Mouse (Mus musculus): Measurements from ENCODE around the gene 9030612E09Rik.

9030612E09Rik gene

DNA sequence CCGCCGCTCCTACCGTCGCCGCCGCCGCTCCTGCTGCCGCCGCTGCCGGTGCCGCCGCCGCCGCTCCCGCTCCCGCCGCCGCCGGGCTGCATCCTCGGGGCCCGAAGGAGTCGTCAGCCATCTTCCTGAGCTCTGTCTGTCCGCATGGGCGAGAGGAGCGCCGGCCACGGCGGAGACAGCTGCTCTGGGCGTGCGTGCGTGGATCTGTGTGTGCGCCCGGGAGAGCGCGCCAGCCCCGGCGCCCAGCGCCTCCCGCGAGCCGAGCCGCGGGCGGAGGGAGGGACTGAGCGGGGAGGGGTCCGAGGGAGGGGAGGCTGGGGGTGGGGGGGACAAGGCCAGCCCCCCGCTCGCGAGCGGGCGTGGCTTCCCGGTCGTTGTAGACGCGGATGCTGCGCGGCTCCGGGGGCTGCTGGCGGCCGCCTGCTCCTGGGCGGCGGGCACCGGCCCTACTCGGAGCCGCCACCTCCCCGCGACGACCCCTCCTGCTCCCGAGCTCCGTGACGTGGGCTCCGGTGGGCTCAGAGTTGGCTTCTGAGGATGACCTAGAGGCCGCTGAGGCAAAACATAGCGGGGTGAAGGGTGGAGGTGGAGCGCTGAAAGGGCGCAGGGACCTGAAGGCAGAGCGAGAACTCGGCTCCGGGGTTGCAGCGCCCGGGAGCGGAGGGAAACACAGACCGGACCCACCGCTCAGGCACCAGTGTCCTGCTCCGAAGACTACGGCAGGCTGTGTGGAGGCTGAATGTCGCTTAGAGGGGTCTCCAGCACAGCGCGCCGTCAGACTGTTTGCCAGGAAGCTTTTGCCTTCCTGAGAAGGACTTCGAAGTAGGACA is at the start of gene 9030612E09Rik, which contains the start of gene Sobp:
Gene 9030612E09Rik (plus strand): TSS at position 379 of the 830 bp plus-strand sequence.
Gene Sobp (minus strand): TSS at position 205 of the 830 bp plus-strand sequence.
- peak; percentile 88 for DNase-seq

DNA sequence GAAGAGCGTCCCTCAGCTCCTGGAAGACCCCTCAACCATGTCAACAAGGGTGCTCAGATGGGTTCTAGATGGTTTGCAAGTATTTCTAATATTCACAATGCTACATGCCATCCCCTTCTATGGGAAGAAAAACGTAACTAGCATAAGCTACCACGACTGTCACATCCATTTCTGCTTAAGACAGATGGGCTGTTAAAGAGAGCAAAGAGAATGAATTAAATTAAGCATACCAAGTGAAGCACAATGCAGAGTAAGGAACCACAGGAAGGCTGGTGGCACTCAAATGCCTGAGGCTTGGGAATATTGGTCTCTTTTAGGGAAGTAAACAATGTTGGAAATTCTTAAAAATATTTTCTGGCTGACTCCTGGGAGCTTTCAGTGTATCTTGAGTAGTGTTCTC is 45.8 kb upstream of the 9030612E09Rik start:
- DNase-seq, result no peak

DNA sequence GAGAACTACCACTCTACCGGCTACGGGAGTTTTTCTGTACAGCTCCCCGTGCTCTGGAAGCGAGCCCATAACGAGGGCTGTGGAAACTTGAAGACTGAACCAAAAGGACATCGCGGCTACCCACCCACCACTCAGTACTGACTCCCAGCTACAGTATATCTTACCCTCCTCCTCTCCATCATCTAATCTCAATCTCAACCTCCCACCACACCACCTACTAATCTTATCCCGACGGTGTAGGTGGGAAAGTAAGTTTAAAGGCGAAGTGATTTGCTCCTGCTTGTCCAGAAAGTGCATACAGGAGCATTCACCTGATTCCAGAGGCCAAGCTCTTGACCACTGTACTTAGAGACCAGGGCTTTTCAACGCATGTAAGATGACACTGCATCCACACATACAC is 40.5 kb upstream of the 9030612E09Rik start:
- no peak for DNase-seq

DNA sequence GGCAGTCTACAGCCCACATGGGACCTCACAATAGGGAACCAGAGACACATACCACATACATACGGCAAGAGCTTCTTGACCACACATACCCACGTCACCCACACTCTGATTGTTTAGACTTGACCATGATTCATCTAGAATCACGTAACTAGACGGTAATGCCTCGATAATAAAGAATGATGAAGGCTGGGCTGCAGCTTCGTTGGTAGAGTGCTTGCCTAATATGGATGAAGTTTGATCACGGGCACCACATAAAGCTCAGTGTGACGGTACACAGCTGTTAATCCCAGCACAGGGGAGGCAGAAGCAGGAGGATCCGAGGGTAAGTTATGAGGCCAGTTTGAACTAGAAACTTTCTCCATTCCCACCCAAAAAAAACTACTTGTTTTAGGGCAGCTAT is 31.3 kb upstream of the 9030612E09Rik start:
- DNase-seq, result no peak

- no peak for DNase-seq
Observed at GRCm38 (mm10) chr10:43148456-43148855, 26.0 kb upstream of the 9030612E09Rik start.

- DNase-seq, result no peak
Observed at GRCm38 (mm10) chr10:43152643-43153042, 21.9 kb upstream of the 9030612E09Rik start.

GRCm38 (mm10) chr10:43155046-43155560 is 19.4 kb upstream of the 9030612E09Rik start:
- DNase-seq, result no peak

- no peak for DNase-seq
Observed at GRCm38 (mm10) chr10:43158917-43159316, 15.6 kb upstream of the 9030612E09Rik start.

DNA sequence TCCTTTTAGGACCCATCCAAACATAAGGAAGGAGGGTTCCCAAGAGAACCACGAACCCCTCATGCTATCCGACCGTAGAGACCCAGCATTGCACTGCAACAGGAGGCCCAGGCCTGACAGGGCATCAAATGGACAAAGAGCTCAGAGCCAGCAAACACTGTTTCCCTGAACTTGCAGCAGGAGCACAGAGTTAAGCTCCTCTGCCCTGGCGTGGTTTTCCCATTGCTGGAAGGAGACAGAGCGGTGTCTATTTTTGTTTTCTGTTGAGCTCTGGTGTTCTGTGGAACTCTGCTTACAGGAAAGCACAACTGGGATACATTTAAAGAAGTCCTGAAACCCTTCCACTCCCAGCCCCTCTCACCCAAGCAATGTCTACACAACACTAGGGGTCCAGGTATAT is 15.2 kb upstream of the 9030612E09Rik start:
- DNase-seq, result no peak

DNA sequence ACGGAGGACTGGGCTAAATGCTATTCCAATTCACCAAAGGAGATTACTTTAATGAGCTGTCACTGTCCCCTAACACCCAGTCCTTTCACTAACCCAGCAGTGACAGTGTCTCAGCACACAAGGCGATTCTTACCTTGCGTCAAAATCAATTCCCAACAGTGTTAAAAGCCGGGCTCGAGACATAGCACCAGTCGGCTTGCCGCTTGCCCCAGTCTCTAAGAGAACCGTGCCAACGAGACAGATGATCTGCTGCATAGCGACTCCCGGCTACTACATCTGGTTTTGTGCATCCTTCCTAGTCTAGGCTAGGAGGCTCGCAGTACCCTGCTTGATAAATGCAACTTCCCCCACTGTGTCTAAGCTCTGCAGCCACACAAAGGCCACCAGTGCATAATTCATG is 12.2 kb upstream of the 9030612E09Rik start:
- no peak for DNase-seq

GRCm38 (mm10) chr10:43164406-43164805 is 10.1 kb upstream of the 9030612E09Rik start:
- no peak for DNase-seq

DNA sequence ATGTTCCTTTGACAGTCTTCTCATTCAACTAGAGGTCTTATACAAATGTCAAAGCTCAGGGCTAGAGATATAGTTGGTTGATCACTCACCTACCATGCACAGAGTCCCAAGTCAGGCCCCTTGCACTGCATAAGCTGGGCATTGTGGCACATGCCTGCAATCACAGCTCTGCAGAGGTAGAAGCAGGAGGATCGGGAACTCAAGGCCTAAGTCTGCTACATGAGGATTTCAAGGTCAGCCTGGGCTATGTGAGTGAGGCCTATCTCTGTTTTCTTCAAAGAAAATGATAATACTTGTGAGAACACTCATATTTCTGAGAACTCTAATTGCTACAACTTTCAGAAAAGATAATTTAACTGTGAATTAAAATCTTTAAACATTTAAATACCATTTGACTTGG is 8.4 kb upstream of the 9030612E09Rik start:
- DNase-seq, result no peak

GRCm38 (mm10) chr10:43166817-43167216 is 7.7 kb upstream of the 9030612E09Rik start:
- DNase-seq, result no peak

GRCm38 (mm10) chr10:43168847-43169246 is 5.7 kb upstream of the 9030612E09Rik start:
- no peak for DNase-seq

DNA sequence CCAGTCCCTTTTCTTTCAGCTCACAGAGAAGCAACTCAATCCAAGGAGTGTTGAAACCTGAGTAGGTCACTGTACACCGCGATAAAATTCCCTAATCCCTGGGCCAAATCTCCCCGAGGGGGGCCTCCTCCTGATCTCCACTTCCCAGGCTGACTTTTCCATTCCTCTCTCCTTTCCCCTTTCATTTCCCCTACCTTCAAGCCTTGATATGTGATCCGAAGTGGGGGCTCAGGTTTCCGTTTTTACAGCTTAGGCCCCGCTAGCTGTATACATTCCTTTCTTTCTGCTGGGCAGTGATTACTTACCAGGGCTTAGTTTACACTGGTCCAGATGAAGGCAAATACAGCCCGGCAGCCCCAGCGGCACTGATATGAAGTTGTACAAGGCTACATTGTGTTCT is 3.4 kb upstream of the 9030612E09Rik start:
- no peak for DNase-seq

GRCm38 (mm10) chr10:43172066-43172465 is 2.4 kb upstream of the 9030612E09Rik start:
- no peak for DNase-seq

DNA sequence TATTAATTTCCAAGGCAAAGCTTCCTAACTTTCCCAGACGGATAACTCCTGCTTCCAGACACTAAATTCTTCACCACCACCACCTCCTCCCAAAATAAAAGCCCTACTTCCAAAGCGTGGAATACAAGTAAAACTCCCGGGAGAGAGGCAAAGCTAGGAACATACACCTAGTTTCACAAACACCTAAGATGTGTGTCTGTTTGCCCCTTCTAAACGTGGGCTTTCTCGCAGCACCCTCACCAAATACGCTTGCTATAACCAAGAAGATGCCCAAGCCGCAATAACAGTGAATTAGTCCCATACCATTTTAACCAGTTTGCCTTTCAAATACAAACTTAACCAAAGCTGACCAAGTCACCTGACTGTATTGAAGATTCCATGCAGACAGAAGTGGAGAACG is 1.9 kb upstream of the 9030612E09Rik start:
- DNase-seq, result no peak

- peak; percentile 55 for DNase-seq
Observed at GRCm38 (mm10) chr10:43173141-43173827, 1.2 kb upstream of the 9030612E09Rik start.

GRCm38 (mm10) chr10:43173828-43174325 is 627 bp upstream of the 9030612E09Rik start:
- no peak for DNase-seq

- peak; percentile 58 for DNase-seq
Observed at GRCm38 (mm10) chr10:43175156-43175601, 675 bp downstream of the 9030612E09Rik start.

GRCm38 (mm10) chr10:43180313-43180912 is 5.9 kb downstream of the 9030612E09Rik start:
- DNase-seq, result no peak

DNA sequence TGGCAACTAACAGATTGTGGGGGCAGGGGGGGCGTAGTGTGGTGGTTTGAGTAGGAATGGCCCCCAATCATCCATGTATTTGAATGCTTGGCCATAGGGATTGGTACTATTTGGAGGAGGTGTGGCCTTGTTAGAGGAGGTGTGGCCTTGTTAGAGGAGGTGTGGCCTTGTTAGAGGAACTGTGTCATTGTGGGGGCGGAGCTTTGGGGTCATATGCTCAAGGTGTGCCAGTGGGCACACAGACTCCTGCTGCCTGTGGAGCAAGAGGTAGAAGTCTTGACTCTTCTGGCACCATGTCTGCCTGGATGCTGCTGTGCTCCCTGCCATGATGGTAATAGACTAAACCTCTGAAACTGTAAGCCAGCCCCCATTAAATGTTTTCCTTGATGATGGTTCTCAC is 25.7 kb downstream of the 9030612E09Rik start:
- no peak for DNase-seq

- DNase-seq, result no peak
Observed at GRCm38 (mm10) chr10:43203865-43204264, 29.4 kb downstream of the 9030612E09Rik start.
